Mouse (Mus musculus) right cerebral cortex, adult 2 months (tissue): ENCODE measurements at regions not wholly inside any gene's neighbourhood (a gene's known extent, or its start where the extent isn't known, plus 50 kb on each side); places are given as distances from the start of the nearest gene placed in this dataset.

Experiments used
- DNase-seq, 2 experiments: peaks; one replicate each; pipeline ENCODE4 v3.0.0; 2021 to 2022; ENCODE audit warnings: low spot score in 2 of 2

DNA sequence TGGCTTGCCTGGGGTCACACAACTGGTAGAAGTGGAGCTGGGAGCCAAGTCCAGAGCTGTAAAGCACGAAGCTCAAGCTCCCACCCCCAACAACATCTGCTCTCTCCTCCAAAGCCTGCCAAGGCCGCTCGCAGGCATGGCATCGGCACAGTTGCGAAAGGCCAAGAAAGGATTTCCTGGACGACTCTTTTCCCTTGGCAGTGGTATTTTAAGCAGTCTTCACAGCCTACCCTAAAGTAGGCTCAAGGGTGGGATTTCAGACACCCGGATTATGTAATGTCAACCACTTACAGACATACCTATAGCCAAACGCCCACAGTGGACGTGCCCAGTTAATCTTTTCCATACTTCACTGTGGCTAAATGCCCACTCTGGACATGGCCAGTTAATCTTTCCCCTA lies 162.6 kb downstream of the Inhbb start:
- DNase-seq, result peak in 1 of 2 experiments; percentile 8

GRCm38 (mm10) chr1:119256769-119257168 lies 165.3 kb downstream of the Inhbb start:
- DNase-seq, result peak; percentile 41 to 72

GRCm38 (mm10) chr1:119256097-119256473 lies 166.0 kb downstream of the Inhbb start:
- DNase-seq, result no peak

GRCm38 (mm10) chr1:119255386-119256096 lies 166.5 kb downstream of the Inhbb start:
- peak in 1 of 2 experiments; percentile 25 for DNase-seq

GRCm38 (mm10) chr1:119254928-119255327 lies 167.1 kb downstream of the Inhbb start:
- DNase-seq, result no peak

DNA sequence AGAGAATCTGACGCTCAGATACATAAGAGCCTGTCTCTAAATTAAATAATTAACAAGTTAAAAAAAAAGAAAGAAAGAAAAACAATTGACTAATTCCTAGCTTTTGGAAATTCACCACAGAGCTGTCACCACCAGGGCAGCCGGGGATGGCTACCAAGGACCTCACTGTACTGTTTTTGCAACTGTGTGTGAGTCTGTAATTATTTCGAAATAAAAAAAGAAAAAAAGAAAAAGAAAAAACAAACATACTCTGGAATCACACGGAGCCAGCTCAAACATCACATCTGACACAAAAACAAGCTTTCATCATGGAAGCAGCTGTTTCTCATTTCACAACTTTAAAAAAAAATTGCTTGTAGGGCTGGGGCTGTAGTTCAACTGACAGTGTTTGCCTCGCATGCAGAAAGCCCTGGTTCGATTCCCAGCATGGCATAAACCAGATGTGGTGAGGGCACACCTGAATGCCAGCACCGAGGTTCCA lies 168.6 kb downstream of the Inhbb start:
- no peak for DNase-seq

DNA sequence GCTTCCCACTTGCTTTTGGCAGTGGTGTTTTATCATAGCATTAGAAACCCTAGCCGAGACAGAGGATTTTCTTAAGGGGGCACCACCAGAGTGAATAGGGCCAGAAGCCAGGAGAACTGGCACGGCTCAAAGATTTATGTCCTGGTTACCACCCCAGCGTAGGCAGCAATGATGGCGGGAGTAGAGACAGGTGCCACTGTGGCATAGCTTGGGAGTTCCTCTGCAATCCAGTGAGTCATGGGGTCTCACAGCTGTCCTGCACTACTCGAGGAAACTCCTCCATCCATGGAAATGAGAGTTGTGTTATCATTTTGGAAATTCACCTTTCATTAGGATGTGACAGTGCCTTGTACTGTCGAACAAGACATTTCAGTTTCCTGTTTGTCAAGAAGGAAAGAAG lies 169.6 kb downstream of the Inhbb start:
- no peak for DNase-seq

DNA sequence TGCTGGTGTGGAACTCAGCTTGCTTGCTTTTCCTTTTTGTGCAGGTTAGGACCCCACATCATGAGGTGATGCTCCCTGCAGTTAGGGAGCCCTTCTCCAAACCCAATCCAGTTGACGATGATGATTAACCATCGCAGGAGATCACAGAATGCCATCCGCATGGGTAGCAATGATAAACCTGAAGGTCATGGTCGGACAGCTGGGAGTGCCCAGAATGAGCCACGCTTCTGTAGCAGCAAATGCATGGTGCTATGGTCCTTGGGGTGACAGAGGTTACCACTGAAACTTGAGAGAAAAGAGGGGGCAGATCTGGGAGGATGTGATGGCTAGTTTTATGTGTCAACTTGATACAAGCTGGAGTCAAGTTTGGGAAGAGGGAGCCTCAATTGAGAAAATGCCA lies 170.3 kb downstream of the Inhbb start:
- no peak for DNase-seq

DNA sequence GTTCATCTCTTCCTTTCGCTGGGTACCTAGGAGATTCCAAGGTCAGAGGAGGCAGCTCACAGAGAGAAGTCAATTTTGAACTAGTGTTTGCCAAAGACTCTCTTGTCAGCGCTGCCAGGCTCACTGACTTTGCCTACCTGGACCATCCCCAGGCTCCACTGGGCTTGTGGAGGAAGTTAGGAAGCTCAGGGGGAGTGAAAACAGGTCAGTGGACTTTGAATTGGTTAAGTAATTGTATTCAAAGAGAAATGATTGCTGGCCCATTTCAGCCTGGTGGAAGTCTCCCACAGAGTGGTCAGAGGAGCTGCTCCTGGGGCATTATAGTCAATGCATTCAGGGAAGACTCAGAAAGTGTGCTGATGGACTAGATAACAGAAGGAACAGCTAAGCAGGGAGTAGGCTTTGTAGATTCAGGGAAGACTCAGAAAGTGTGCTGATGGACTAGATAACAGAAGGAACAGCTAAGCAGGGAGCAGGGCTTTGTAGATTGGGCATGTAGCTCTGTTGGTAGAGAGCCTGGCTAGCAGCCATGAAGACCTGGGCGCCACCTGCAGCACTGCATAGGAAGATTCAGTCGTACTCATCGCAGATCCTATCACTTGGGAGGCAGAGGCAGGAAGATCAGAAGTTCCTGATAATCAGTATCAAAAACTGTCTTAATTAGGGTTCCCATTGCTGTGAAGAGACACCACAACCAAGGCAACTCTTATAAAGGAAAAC lies 173.1 kb downstream of the Inhbb start:
- DNase-seq, result no peak

DNA sequence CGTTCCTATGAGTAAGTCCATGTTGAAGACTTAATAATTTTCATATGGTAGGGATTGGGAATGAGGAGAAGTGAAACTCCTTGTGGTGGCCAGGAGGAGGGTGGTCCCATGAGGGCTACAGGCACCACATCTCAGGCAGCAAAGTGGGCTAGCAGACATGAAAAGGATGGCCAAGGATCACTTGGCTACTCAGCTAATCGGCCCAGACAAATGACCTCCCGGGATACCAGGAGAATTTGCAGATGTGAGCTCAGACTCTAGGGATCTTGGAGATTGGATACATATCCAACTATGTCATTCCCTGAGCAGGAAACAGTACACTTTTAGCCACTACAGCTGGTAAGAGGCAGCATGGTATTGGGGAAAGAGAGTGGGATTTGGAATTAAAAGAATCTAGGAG lies 174.9 kb downstream of the Inhbb start:
- DNase-seq, result no peak

DNA sequence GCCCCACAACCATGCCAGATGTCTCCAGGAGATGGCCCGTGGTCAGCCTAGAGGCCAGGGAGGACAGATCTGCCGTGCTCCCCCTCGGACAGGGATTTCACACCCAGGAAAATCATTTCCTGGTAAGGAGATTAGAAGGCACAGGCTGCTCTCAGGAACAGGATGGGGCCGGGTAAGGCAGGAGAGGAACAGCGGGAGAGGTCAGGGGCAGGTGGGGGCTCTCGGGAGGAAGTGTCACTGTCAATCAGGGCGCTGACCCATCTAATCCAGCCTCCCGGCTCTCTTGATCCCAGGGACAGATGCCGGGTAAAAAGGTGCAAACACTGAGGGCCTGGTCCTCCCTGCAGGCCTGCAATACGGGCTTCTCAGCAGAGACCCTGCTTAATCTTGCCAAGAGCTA lies 183.6 kb downstream of the Inhbb start:
- DNase-seq, result no peak

DNA sequence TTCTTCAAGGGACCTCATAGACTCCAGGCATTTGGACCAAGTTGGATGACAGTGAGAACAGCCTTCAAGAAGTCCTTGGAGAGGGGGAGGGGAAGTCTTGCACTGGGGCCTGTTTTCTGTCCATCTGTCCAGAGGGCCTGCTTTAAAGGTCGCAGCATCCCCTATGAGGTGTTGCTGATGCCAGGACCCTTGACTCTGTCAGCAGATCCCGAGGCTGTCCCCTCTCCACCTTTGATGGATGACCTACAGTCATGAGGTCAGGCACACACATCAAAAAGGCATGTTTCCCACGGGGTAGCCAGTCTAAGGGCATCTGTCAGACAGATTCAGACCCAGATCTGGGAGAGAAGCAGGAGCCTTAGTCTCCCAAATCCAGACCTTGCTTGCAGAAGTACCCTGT lies 183.4 kb upstream of the Gli2 start:
- no peak for DNase-seq

GRCm38 (mm10) chr1:119234449-119234848 lies 181.0 kb upstream of the Gli2 start:
- DNase-seq, result no peak

- DNase-seq, result no peak
Measured at GRCm38 (mm10) chr1:119226996-119227395, 173.6 kb upstream of the Gli2 start.

GRCm38 (mm10) chr1:119223876-119224275 lies 170.5 kb upstream of the Gli2 start:
- no peak for DNase-seq

- peak; percentile 8 to 22 for DNase-seq
Measured at GRCm38 (mm10) chr1:119221901-119222300, 168.5 kb upstream of the Gli2 start.

DNA sequence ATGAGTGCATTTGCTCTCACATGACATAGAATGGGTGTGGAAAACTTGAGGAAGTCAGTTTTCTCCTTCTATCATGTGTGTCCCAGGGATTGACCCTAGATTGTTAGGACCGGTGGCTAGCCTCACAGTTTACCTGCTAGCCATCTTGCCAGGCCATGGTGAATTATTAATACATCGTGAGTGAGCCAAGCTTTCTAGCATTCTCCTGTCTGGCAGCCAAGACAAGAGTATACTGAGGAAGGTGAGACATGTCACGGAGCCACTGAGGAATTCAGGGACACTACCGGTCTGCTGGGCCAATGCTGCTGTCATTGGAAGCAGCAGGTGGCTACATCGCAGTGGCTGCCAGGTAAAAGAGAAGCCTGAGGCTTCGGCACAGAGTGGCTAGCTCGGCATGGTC lies 167.6 kb upstream of the Gli2 start:
- DNase-seq, result no peak

DNA sequence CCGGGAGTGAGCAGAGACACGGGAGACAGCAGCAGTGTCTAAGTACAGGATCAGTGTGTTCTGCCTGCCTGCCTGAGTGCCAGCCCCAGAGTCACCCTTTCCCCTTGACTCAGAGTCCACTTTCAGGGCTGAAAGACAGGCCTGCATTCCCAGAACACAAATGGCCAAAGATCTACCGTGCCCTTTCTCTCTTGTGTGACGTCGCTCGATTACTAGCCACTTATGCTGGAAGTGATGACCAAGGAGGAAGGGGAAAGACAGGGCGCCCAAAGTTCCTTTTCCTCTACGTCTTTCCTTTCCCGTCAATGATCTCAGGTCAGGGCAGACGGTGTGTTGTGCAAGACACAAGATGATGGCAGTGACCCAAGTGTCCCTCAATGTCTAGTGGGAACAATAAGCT lies 166.4 kb upstream of the Gli2 start:
- no peak for DNase-seq

GRCm38 (mm10) chr1:119217387-119217786 lies 164.0 kb upstream of the Gli2 start:
- no peak for DNase-seq

DNA sequence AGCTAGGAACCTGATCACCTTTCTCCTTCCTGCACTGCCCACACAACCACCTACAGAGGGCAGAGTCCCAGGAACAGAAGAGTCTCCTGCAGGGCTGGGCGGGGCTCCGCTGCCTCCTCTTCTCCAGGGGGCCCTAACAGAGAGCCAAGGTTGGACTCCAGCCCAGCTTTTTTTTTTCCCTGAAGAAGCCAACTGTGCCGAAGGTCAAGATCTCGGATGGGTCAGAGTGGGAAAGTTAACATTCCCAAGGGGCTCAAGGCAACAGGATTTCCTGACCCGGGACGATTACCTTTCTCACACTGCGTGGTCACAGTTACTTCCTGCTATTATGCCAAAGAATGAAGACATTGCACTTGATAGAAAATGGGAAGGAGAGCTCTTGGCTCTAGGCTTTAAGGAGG lies 156.2 kb upstream of the Gli2 start:
- no peak for DNase-seq

- no peak for DNase-seq
Measured at GRCm38 (mm10) chr1:119202456-119202855, 149.0 kb upstream of the Gli2 start.

GRCm38 (mm10) chr1:119197415-119197700 lies 143.9 kb upstream of the Gli2 start:
- DNase-seq, result no peak

- DNase-seq, result no peak
Measured at GRCm38 (mm10) chr1:119196674-119197414, 143.4 kb upstream of the Gli2 start.
